Mouse (Mus musculus) T-helper 2 cell (primary cell): ENCODE measurements around the gene Sh3gl3.

Experiments
- in situ Hi-C: fragments of 300-600 bp; cut with MboI, MseI; formaldehyde crosslinking; loops from one replicate; pipeline ENCODE4 v1.15.1; 2025; ENCODE audit warnings: high pct_unique_total_duplicates

The Sh3gl3 gene

DNA sequence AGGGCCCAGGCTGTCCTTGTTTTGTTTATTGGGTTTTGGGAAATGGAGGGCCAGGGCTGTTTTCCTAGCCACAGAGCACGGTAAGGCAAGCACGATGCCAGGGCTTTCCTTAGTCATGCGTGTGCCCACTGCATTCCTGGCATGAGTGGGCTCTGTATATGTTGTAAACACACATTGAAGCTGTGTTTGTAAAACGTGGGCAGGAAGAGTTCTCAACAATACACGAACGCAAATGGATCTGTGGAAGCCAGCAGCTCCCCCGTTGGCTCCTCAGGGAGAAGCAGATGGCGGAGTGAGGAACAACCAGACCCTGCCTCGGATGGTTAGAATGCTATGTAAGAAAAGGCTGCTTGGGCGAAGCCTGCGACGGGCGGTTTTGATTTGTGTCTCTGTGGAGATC is 108.8 kb downstream of the Sh3gl3 start:
- in situ Hi-C loops = no loop called here

DNA sequence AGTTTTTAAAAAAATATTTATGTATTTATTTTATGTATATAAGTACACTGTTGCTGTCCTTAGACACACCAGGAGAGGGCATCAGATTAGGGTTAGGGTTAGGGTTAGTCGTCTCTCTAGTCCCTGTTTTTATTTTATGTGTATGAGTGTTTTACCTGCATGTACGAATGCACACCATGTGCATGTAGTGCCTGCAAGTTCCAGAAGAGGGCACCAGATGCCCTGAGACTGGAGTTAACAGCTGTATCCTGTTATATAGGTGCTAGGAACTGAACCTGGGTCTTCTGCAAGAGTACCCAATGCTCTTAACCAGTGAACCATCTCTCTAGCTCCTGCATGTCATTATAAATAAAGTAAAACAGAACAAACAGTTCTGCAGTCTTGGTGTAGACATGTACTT is 113.6 kb downstream of the Sh3gl3 start:
- in situ Hi-C loops = no loop called here

DNA sequence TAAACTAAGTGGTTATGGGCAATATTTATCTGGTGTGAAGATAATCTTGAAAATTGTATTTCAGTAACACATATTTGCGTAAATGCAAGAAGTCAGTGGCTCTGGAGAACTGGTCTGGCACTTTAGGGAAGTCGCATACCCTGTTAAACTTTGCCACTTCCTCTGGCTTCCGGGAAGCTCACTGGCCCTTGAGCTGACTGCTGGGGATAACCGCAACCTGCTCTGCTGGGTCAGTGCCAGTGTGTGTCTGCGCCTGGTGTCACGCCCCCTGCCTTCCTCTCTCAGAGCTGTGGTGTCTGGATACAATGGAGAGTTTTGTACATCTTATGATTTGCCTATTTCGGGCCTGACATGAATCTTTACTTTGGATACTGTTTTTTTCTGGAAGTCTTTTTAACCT is 119.8 kb downstream of the Sh3gl3 start:
- in situ Hi-C loops = no loop called here

GRCm38 (mm10) chr7:82294083-82294482 is 120.4 kb downstream of the Sh3gl3 start:
- in situ Hi-C loops = no loop called here

DNA sequence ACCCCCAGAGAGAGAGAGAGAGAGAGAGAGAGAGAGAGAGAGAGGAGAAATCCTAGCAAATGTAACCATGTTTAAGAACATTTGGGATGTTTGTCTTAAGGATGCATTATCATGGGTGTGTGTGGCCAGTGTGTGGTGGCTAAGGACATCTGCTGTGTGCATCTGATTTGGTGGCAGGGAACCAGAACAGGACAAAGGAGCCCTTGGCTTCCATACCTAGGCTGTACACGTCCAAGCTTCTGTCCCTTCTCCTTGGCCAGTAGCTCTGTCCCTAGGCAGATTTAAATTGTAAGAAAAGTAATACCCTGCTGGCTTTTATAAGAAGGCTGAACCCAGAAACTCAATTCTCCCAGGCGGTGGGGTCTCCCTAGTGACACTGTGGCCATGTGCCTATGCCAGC is 121.0 kb downstream of the Sh3gl3 start:
- in situ Hi-C loops = no loop called here

DNA sequence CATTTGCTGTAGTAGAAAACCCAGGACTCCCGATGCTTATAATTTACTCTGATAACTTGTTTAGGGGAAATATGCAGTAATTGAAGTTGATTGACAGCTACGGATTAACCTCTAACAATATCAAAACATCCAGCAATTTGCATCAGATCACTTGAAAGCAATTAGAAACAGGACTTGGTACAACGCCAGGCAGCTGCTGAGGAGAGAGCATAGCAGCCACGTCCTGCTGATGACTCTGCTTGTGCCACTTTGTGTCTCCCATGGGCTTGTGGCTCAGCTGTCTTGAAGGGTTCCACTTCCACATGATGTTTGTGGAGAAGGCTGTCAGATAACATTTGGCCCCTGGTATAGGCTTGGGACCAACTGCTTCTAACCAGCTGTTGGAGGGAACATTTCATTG is 134.8 kb downstream of the Sh3gl3 start:
- in situ Hi-C loops = no loop called here

DNA sequence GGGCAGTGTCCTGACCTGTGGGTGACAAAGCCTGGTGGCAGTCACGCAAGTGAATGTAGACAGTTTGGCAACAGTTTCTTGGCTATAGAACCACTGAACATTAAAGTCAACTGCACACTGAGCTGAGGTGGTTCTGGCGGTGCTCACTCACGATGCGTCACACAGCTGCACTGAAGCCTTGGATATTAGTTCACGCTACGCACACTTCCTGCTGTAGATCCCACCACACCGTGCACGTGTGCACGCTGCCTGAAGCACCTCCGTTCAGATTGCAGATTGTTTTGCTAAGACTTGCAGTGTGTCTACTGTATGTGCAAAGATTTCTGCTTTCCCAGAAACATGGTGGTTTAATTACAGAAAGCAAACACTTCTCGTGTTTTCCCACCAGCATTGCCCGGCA is 144.9 kb downstream of the Sh3gl3 start:
- in situ Hi-C loops = no loop called here

DNA sequence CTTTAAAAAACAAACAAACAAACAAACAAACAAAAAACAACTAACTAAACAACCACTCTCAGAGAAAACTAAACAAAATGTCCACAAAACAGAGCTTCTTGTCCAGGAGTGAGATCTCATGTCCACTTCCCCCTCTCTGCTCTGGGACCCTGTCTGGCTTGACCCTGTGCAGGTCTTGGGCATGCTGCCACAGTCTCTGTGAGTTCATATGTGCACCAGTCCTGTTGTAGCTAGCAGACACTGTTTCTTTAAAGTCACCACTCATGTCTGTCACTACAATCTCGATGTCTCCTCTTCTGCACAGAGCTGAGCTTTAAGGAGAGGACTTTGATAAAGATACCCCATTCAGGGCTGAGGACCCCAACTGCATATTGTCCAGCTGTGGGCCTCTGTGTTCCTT is 153.0 kb downstream of the Sh3gl3 start:
- in situ Hi-C loops = no loop called here

- in situ Hi-C loops = no loop called here
These were observed 153.6 kb downstream of the Sh3gl3 start for GRCm38 (mm10) chr7:82327201-82327600.

DNA sequence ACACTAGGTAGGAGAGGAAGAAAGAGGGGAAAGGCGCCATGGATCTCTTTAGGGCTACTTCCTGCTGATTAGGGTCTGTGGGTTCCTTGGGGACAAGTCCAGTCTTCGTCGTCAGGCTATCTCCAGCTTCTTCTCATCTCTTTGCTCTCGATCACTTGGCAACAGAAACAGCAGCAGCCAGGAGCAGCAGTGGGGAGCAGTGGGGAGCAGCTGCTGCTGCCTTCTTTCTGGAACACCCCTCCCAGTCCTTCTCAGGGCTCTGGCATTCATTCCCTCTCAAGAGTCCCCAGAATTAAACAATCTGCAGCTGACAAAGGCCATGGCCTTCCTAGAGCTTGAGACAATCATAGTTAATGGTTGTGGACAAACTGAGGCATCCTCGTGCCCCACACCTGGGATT is 154.2 kb downstream of the Sh3gl3 start:
- in situ Hi-C loops = no loop called here

DNA sequence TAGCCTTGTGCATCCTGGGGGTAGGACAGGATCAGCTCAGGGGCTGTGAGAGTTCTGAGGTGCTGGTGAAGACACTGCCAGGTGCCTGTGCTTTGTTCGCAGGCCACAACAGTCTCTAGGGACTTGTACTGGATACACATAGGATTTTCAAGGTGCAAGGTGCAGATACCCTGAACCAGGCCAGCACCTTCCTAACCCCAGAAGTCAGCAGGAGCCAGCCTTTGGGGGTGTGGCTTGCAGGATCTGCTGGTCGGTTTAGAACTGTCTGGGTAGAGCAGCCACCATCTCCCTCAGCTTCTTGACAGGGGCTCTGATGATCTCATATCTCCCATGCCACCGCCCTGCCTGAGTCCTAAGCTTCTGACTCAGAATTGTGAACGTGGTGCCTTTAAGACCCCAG is 156.2 kb downstream of the Sh3gl3 start:
- in situ Hi-C loops = no loop called here

DNA sequence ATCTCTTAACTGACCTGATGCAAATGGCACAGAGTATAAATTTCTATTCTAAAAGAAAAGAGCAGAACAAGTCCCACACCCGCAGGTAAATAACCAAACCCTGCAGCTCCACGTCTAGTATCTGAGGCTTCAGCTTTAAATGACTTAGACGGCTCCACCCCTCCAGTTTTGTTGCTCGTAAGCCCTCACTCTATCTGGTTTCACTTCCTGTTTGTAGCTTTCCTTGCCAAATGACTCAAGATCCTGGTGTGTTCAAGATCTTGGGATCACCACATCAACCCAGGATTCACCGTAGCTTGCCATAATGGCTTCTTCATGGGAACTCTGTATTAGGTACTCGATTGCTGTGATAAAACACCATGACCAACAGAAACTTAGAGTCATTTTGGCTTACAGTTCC is 157.2 kb downstream of the Sh3gl3 start:
- in situ Hi-C loops = no loop called here

DNA sequence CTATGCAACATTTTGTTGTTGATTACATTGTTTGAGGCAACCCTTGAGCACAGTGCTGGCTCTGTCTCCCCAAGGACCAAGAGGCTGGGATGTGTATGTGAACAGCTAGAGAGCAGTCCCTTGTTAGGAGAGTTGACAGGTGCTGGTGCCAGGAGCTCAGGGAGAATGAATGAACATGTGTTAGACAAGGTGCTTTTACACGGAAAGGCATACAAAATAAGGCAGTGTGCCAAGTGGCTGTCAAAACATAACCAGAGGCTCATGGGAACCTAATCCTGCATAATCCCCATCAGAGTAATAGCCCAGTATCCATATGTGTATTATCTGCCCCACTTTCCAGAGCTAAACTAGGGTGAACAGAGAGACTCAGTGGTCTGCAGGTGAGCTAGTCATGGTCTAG is 160.4 kb downstream of the Sh3gl3 start:
- in situ Hi-C loops = no loop called here

- in situ Hi-C loops = no loop called here
These were observed 161.8 kb downstream of the Sh3gl3 start, which contains the start of gene Adamtsl3 for GRCm38 (mm10) chr7:82335211-82336121. Adamtsl3 (plus strand) TSS chr7:82335694.

DNA sequence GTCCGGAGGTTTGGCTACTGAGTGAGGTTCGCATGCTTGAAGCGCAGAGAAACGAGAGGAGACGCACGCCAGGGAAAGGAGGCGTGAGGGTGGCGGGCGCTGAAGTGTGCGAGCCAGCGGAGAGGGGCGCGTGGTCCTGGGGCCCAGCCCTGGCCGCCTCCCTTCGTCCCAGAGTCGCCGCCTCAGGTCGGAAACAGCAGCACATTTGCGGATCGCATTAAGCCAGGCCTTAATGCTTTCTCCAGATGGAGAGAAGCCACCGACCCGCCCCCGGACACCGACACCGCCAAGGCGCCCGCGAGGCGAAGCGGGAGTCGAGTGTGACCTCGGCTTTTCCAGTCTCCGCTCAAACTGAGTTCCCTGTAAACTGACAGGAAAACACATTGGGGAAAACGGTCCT is 162.5 kb downstream of the Sh3gl3 start:
- in situ Hi-C loops = no loop called here

- in situ Hi-C loops = no loop called here
These were observed 164.5 kb downstream of the Sh3gl3 start for GRCm38 (mm10) chr7:82338121-82338520.

GRCm38 (mm10) chr7:82338532-82338931 is 164.9 kb downstream of the Sh3gl3 start:
- in situ Hi-C loops = no loop called here

- in situ Hi-C loops = no loop called here
These were observed 165.6 kb downstream of the Sh3gl3 start for GRCm38 (mm10) chr7:82339214-82339613.

GRCm38 (mm10) chr7:82341476-82341875 is 167.8 kb downstream of the Sh3gl3 start:
- in situ Hi-C loops = loop anchor here (10.0 kb wide), 1 partner anchor 1913 kb away; no protein-coding TSS in a partner anchor

- in situ Hi-C loops = loop anchor here (10.0 kb wide), 1 partner anchor 1908 kb away; no protein-coding TSS in a partner anchor
These were observed 173.1 kb downstream of the Sh3gl3 start for GRCm38 (mm10) chr7:82346706-82347105.

GRCm38 (mm10) chr7:82349796-82350195 is 176.2 kb downstream of the Sh3gl3 start:
- in situ Hi-C loops = loop anchor here (10.0 to 25.0 kb wide), 2 partner anchors 1813 to 1905 kb away; partner anchors contain the start of gene Abhd17c

DNA sequence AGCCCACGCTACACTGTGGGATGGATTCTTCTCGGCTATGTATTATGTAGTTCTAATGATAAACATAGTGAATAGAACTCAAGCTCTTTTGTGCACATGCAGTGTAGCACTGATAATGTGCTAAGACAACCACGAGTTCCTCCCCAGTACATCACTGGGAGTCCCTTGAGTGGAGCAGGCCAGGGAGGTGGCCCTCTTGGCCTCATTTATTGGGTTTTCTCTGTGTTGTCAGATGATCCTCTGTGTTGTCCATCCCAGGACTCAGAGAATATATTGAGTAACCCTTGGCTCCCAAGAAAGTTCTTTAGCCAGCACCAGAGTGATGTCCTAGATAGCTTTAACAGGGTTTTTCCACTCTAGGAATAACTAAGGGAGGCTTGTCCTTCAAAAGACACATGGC is 176.8 kb downstream of the Sh3gl3 start:
- in situ Hi-C loops = loop anchor here (25.0 kb wide), 1 partner anchor 1812 kb away; the partner anchor contains the start of gene Abhd17c
